Mouse (Mus musculus) adrenal gland, adult 8-10 months (tissue): ENCODE results near the gene Tagln. TPM values are rescaled to one million over a fixed set of nuclear protein-coding genes. Genes with fewer than 3 reads are reported as not detected.

Experiments used
- DNase-seq: peaks from one replicate; pipeline ENCODE4 v3.0.0; 2022
- microRNA-seq, 2 experiments: library from miRNA; unstranded; fragments of <30 nt; microRNA quantifications; one replicate each; pipeline ENCODE4 v1.2.0; 2022
- total RNA-seq, 4 experiments: library from RNA; stranded (reverse); gene quantifications; 2 replicates each; pipeline ENCODE4 v1.2.4; 2022

Gene Tagln
- total RNA-seq, 4 experiments from 2014 or later = 89.8 to 116 (median 110) TPM

DNA sequence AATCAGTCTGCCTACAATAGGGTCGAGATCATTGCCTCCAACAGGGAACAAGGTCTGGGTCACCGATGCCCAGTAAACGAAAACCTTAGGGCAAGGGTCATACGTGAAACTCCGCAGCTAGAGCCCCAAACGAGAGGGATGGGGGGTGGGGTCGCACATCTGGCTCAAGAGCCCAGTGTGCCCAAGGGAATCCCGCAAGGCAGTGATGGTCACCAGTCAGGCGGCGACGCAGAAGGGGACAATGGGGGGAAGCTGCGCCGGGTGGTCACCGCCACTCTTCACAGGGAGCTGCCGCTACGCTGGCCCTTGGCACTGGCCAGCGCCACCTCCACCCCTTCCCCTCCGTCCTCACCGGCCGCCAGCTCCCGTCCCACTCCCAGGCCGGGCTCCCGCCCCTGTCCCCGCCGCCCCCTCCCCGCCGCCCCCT lies 30.0 kb downstream of the Tagln start:
- no peak for DNase-seq

DNA sequence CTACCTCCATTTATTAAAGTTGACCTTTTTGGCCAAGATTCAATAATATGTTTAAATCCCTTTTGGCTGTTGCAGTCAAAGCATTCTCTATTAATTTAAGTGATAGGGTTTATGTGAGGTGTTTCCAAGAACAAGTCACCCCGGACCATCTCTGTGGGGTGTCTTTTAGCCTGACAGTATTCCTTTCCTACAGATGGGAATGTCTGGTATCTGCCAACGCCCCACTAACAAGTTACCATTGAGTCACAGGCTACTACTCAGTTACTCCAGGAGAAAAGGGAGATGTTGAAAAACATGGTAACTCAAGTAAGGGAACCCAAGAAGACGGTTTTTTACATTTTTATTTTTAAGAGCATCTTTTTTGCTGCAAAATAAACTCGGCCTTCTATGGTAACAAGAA lies 30.7 kb downstream of the Tagln start:
- no peak for DNase-seq

DNA sequence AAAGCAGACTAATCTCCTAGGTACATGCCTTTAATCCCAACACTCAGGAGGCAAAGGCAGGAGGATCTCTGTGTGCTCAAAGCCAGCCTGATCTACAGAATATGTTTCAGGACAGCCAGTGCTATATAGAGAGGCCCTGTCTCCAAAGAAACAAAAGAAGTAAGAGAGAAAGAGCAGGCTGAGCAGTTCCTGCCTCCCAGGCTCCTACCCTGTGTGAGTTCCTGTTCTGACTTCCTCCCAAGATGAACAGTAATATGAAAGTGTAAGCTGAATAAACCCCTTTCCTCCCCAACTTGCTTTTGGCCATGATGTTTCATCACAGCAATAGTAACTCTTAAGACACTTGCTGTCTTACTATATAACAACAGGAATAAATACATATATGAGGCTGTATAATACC lies 42.2 kb downstream of the Tagln start:
- no peak for DNase-seq

Small RNA genes within 50 kb of the gene (microRNA-seq; reads per million reads assigned to microRNA genes)
- 0.18 to 0.67 reads per million in 2 experiments for gene Mir7087

Other genes starting within 250 kb of the Tagln start
- gene Cep164, start 107.4 kb downstream of the Tagln start, total RNA-seq = 10 to 100 TPM; 17.6 to 30.5 (median 23.3) TPM
- 10 to 100 TPM; 28.6 to 36.2 (median 32.4) TPM for gene Bace1, start 97.5 kb downstream of the Tagln start, total RNA-seq
- 10 to 100 TPM; 27.9 to 44.9 (median 36.6) TPM for gene Pcsk7, start 29.6 kb downstream of the Tagln start, total RNA-seq
- gene Rnf214, start 29.1 kb downstream of the Tagln start, total RNA-seq = 10 to 100 TPM; 47.5 to 69.5 (median 52.4) TPM
- gene Sidt2, start 19.2 kb upstream of the Tagln start, total RNA-seq = 100 to 1,000 TPM; 180 to 380 (median 226) TPM
- gene Pafah1b2, start 76.6 kb upstream of the Tagln start, total RNA-seq = 100 to 1,000 TPM; 154 to 180 (median 171) TPM
- gene Sik3, start 76.8 kb upstream of the Tagln start, total RNA-seq = 10 to 100 TPM; 66.2 to 77.3 (median 70.0) TPM